Mouse (Mus musculus) forebrain, embryonic 15.5 days (tissue): Measurements from ENCODE around the gene Rd3l. TPM values are rescaled to one million over a fixed set of nuclear protein-coding genes. Genes with fewer than 3 reads are reported as not detected.

Source experiments
- ATAC-seq: fragments of 200-750 bp; cut with Nextera tagmentation; replicated peaks from 2 replicates; pipeline ENCODE4 v1.8.0; 2017; ENCODE audit warnings: mild to moderate bottlenecking, moderate TSS enrichment, moderate library complexity
- H3K27ac ChIP-seq: fragments of 300-500 bp; sonication (generic); replicated peaks from 2 replicates; pipeline ENCODE4 v1.5.1; 2015; ENCODE audit warnings: mild to moderate bottlenecking, inconsistent platforms
- H3K27me3 ChIP-seq: fragments of 300-500 bp; sonication (generic); 2 replicates; pipeline ENCODE4 v1.6.1; 2015; ENCODE audit warnings: inconsistent platforms
- H3K36me3 ChIP-seq: fragments of 300-500 bp; sonication (generic); 2 replicates; pipeline ENCODE4 v1.6.1; 2015; ENCODE audit warnings: mild to moderate bottlenecking, inconsistent platforms
- H3K4me1 ChIP-seq: fragments of 300-500 bp; sonication (generic); 2 replicates; pipeline ENCODE4 v1.6.1; 2015; ENCODE audit warnings: inconsistent platforms
- H3K4me2 ChIP-seq: fragments of 300-500 bp; sonication (generic); replicated peaks from 2 replicates; pipeline ENCODE4 v1.6.1; 2015; ENCODE audit warnings: mild to moderate bottlenecking, inconsistent platforms
- H3K4me3 ChIP-seq: fragments of 300-500 bp; sonication (generic); 2 replicates; pipeline ENCODE4 v1.5.1; 2015; ENCODE audit warnings: mild to moderate bottlenecking, inconsistent platforms
- H3K9ac ChIP-seq: fragments of 300-500 bp; sonication (generic); replicated peaks from 2 replicates; pipeline ENCODE4 v1.6.1; 2015; ENCODE audit warnings: mild to moderate bottlenecking, inconsistent platforms
- H3K9me3 ChIP-seq: fragments of 300-500 bp; sonication (generic); 2 replicates; pipeline ENCODE4 v1.6.1; 2016; ENCODE audit warnings: inconsistent platforms
- WGBS: fragments of 180-500 bp; shearing (Covaris S2); methylation state at CpG from one replicate; pipeline ENCODE4 v1.1.7; 2015; ENCODE audit warnings: mixed read lengths; 5-methylcytosine and 5-hydroxymethylcytosine counted together
- polyA plus RNA-seq: library from polyadenylated mRNA; unstranded; fragments of >200 nt; fragmentation: Nextera tagmentation; extraction: Ambion mirVana; gene quantifications from 2 replicates; pipeline ENCODE4 v1.2.1, GENCODE M21; 2015

The Rd3l gene
- polyA plus RNA-seq, 1 experiment from 2014 or later: not detected

GRCm38 (mm10) chr12:111936706-111937550 lies 44.2 kb downstream of the Rd3l start:
- Histone ChIP-seq H3K9me3 (no peaks in the 10 kb centered on the region), H3K4me3 (no peak overlapping the region), H3K36me3 (no peaks in the 10 kb centered on the region), H3K27me3 (no peaks in the 10 kb centered on the region), H3K4me2 (peak overlapping the region; percentile 23; the same call in 1 of the 2 replicates), H3K9ac (no peak overlapping the region), H3K27ac (no peak overlapping the region), H3K4me1 (peaks cover 13% of the 10 kb centered on the region)
- peak; percentile 70 for ATAC-seq
- 28% methylated on average over 24 of the region's 24 CpGs for WGBS

- Histone ChIP-seq H3K9ac (no peak overlapping the region), H3K4me2 (no peak overlapping the region), H3K27ac (no peak overlapping the region), H3K27me3 (no peaks in the 10 kb centered on the region), H3K9me3 (no peaks in the 10 kb centered on the region), H3K4me3 (no peak overlapping the region), H3K4me1 (peaks cover 13% of the 10 kb centered on the region), H3K36me3 (no peaks in the 10 kb centered on the region)
- 72% methylated on average over 2 of the region's 2 CpGs for WGBS
- ATAC-seq: no peak
Measured at GRCm38 (mm10) chr12:111933971-111934370, 47.1 kb downstream of the Rd3l start.

- 63% methylated on average over 11 of the region's 11 CpGs for WGBS
Measured at GRCm38 (mm10) chr12:111933032-111933704, 47.9 kb downstream of the Rd3l start.

GRCm38 (mm10) chr12:111932513-111932912 lies 48.6 kb downstream of the Rd3l start:
- WGBS: 84% methylated on average over 3 of the region's 3 CpGs
- Histone ChIP-seq H3K27ac (no peak overlapping the region), H3K4me1 (peaks cover 15% of the 10 kb centered on the region), H3K4me2 (no peak overlapping the region), H3K4me3 (no peak overlapping the region), H3K9ac (no peak overlapping the region), H3K36me3 (no peaks in the 10 kb centered on the region), H3K9me3 (no peaks in the 10 kb centered on the region), H3K27me3 (no peaks in the 10 kb centered on the region)
- no peak for ATAC-seq

More at GRCm38 (mm10) chr12:111933032-111933704, 47.9 kb downstream of the Rd3l start:
- H3K27me3 ChIP-seq: no peaks in the 10 kb centered on the region
- H3K4me3 ChIP-seq: no peak overlapping the region
- no peak overlapping the region for H3K4me2 ChIP-seq
- ATAC-seq: no peak
- no peak overlapping the region for H3K27ac ChIP-seq
- no peaks in the 10 kb centered on the region for H3K36me3 ChIP-seq
- H3K4me1 ChIP-seq: peaks cover 13% of the 10 kb centered on the region
- no peak overlapping the region for H3K9ac ChIP-seq
- no peaks in the 10 kb centered on the region for H3K9me3 ChIP-seq

- H3K4me2 ChIP-seq: no peak overlapping the region
- no peaks in the 10 kb centered on the region for H3K27me3 ChIP-seq
- ATAC-seq: no peak
- no peaks in the 10 kb centered on the region for H3K9me3 ChIP-seq
- WGBS: 80% methylated on average over 8 of the region's 9 CpGs
- no peak overlapping the region for H3K4me3 ChIP-seq
- no peak overlapping the region for H3K27ac ChIP-seq
- H3K36me3 ChIP-seq: no peaks in the 10 kb centered on the region
- peaks cover 11% of the 10 kb centered on the region for H3K4me1 ChIP-seq
- H3K9ac ChIP-seq: no peak overlapping the region
Measured at GRCm38 (mm10) chr12:111931411-111932025, 49.6 kb downstream of the Rd3l start.

Other genes with a start within 250 kb of the Rd3l start
- gene Klc1, start 222.5 kb downstream of the Rd3l start, polyA plus RNA-seq: 430 and 440 TPM in 2 replicates
- 4.5 and 4.8 TPM in 2 replicates for gene Xrcc3, start 167.4 kb downstream of the Rd3l start, polyA plus RNA-seq
- 39.0 and 41.7 TPM in 2 replicates for gene Zfyve21, start 167.1 kb downstream of the Rd3l start, polyA plus RNA-seq
- gene Ppp1r13b, start 73.2 kb downstream of the Rd3l start, polyA plus RNA-seq: 21.4 and 22.6 TPM in 2 replicates
- 615 and 675 TPM in 2 replicates for gene Atp5mpl, start 14.3 kb downstream of the Rd3l start, polyA plus RNA-seq
- gene Tdrd9, start 9.8 kb downstream of the Rd3l start, polyA plus RNA-seq: 0.34 and 0.50 TPM in 2 replicates
- 0.20 and 0.22 TPM in 2 replicates for gene Aspg, start 125.4 kb upstream of the Rd3l start, polyA plus RNA-seq
- gene Kif26a, start 164.9 kb upstream of the Rd3l start, polyA plus RNA-seq: 16.1 and 18.0 TPM in 2 replicates